Mouse (Mus musculus): ENCODE results near the gene Gm5129. TPM values are rescaled to one million over a fixed set of nuclear protein-coding genes. Genes with fewer than 3 reads are reported as not detected.

Gm5129 gene
- total RNA-seq, 4 experiments from 2014 or later: 1.6 to 2.2 TPM; not detected in 2

GRCm38 (mm10) chr5:29725369-29725768, 10.4 kb downstream of the Gm5129 start:
- no peak for DNase-seq

GRCm38 (mm10) chr5:29721159-29721558, 14.6 kb downstream of the Gm5129 start:
- no peak for DNase-seq

- DNase-seq: no peak
Measured at GRCm38 (mm10) chr5:29712906-29713305, 22.8 kb downstream of the Gm5129 start.

- no peak for DNase-seq
Measured at GRCm38 (mm10) chr5:29711631-29712030, 24.1 kb downstream of the Gm5129 start.

GRCm38 (mm10) chr5:29708258-29708657, 27.5 kb downstream of the Gm5129 start:
- DNase-seq: no peak

GRCm38 (mm10) chr5:29707241-29707640, 28.5 kb downstream of the Gm5129 start:
- no peak for DNase-seq

GRCm38 (mm10) chr5:29699520-29700202, 36.1 kb downstream of the Gm5129 start:
- DNase-seq: no peak

- DNase-seq: no peak
Measured at GRCm38 (mm10) chr5:29698493-29698892, 37.2 kb downstream of the Gm5129 start.

- DNase-seq: no peak
Measured at GRCm38 (mm10) chr5:29688352-29688751, 47.4 kb downstream of the Gm5129 start.

GRCm38 (mm10) chr5:29687671-29688070, 48.1 kb downstream of the Gm5129 start:
- peak; percentile 11 for DNase-seq

Other genes with a start within 250 kb of the Gm5129 start
- gene Ube3c, start 166.7 kb downstream of the Gm5129 start, total RNA-seq (2022): 10 to 100 TPM; 52.5 to 67.8 (median 58.2) TPM
- 100 to 1,000 TPM; 116 to 159 (median 134) TPM for gene Dnajb6, start 248 bp downstream of the Gm5129 start, total RNA-seq (2022)